8 mouse cellular contexts compared by ENCODE assay signal in genomic region chr17:33980181-33981035, GRCm38 (mm10). TPM values are rescaled to one million over a fixed set of nuclear protein-coding genes. Genes with fewer than 3 reads are reported as not detected.
A peak's percentile ranks its signal among the peaks of the same experiment; 100 is the strongest.
DNase-seq lines count a peak whose midpoint lies in the region; ATAC-seq and TF ChIP-seq lines count a peak whose summit lies in the region.

No protein-coding gene starts in this region.

- no peak overlapping the region for H3K9ac ChIP-seq in lung, embryonic 14.5 days
- H3K9ac ChIP-seq in embryonic facial prominence, embryonic 14.5 days (ENCODE audit: low read depth, low read length) = no peak overlapping the region
- H3K9ac ChIP-seq in intestine, embryonic 15.5 days = no peak overlapping the region
- H3K9ac ChIP-seq in neural tube, embryonic 14.5 days (replicated peaks; ENCODE audit: low read depth, low read length) = peak overlapping the region; percentile 37; the same call in 1 of the 2 replicates

- 70% methylated on average over 19 of the region's 19 CpGs for WGBS in lung, embryonic 14.5 days
- WGBS in embryonic facial prominence, embryonic 14.5 days = 75% methylated on average over 19 of the region's 19 CpGs
- 74% methylated on average over 19 of the region's 19 CpGs for WGBS in intestine, embryonic 15.5 days
- WGBS in neural tube, embryonic 14.5 days = 77% methylated on average over 19 of the region's 19 CpGs

- H3K4me3 ChIP-seq in lung, embryonic 14.5 days (ENCODE audit: low read depth, low read length) = 0 out of 2 replicates have a peak overlapping the region, but pooled peaks have one; percentile 44
- peak overlapping the region; percentile 49; the same call in 1 of the 2 replicates for H3K4me3 ChIP-seq in embryonic facial prominence, embryonic 14.5 days (ENCODE audit: low read depth, low read length)
- no peak overlapping the region for H3K4me3 ChIP-seq in intestine, embryonic 15.5 days (replicated peaks)
- H3K4me3 ChIP-seq in neural tube, embryonic 14.5 days (ENCODE audit: low read depth, low read length) = no peak overlapping the region

- no peaks in the 10 kb centered on the region for H3K9me3 ChIP-seq in lung, embryonic 14.5 days (ENCODE audit: low read depth, low read length)
- no peaks in the 10 kb centered on the region for H3K9me3 ChIP-seq in embryonic facial prominence, embryonic 14.5 days (ENCODE audit: control insufficient read depth, low read length)
- no peaks in the 10 kb centered on the region for H3K9me3 ChIP-seq in intestine, embryonic 15.5 days
- H3K9me3 ChIP-seq in neural tube, embryonic 14.5 days (ENCODE audit: control insufficient read depth, low read length) = no peaks in the 10 kb centered on the region

- peaks cover 42% of the 10 kb centered on the region for H3K27me3 ChIP-seq in lung, embryonic 14.5 days (ENCODE audit: insufficient read depth, low read length)
- peaks cover 48% of the 10 kb centered on the region for H3K27me3 ChIP-seq in embryonic facial prominence, embryonic 14.5 days (replicated peaks; ENCODE audit: control insufficient read depth, insufficient read depth, low read length)
- H3K27me3 ChIP-seq in intestine, embryonic 15.5 days (replicated peaks) = peaks cover 22% of the 10 kb centered on the region
- H3K27me3 ChIP-seq in neural tube, embryonic 14.5 days (ENCODE audit: control insufficient read depth, insufficient read depth, low read length) = peaks cover 9% of the 10 kb centered on the region

- H3K4me1 ChIP-seq in lung, embryonic 14.5 days (ENCODE audit: insufficient read depth) = peaks cover 5% of the 10 kb centered on the region; the same call in 1 of the 2 replicates
- H3K4me1 ChIP-seq in embryonic facial prominence, embryonic 14.5 days (ENCODE audit: control insufficient read depth, insufficient read depth, low read length) = peaks cover 6% of the 10 kb centered on the region
- peaks cover 9% of the 10 kb centered on the region for H3K4me1 ChIP-seq in intestine, embryonic 15.5 days (replicated peaks)
- 0 out of 2 replicates have a peak, but pooled peaks cover 4% of the 10 kb centered on the region for H3K4me1 ChIP-seq in neural tube, embryonic 14.5 days (ENCODE audit: control insufficient read depth, insufficient read depth, low read length)

- TF ChIP-seq CTCF in lung, embryonic 14.5 days (IDR thresholded peaks at IDR 0.05; ENCODE audit: low read depth) = 0 out of 2 replicates have a peak, but pooled peaks have one; percentile 7

- peak; percentile 4; the same call in 1 of the 2 replicates for ATAC-seq in lung, embryonic 14.5 days (ENCODE audit: insufficient read depth)
- no peak for ATAC-seq in embryonic facial prominence, embryonic 14.5 days (ENCODE audit: low read depth)
- ATAC-seq in intestine, embryonic 15.5 days = no peak
- peak; percentile 4; the same call in 1 of the 2 replicates for ATAC-seq in neural tube, embryonic 14.5 days (ENCODE audit: low read depth)

- H3K36me3 ChIP-seq in lung, embryonic 14.5 days (ENCODE audit: insufficient read depth) = no peaks in the 10 kb centered on the region
- H3K36me3 ChIP-seq in embryonic facial prominence, embryonic 14.5 days (ENCODE audit: control insufficient read depth, insufficient read depth, low read length) = no peaks in the 10 kb centered on the region
- H3K36me3 ChIP-seq in intestine, embryonic 15.5 days = no peaks in the 10 kb centered on the region
- H3K36me3 ChIP-seq in neural tube, embryonic 14.5 days (ENCODE audit: control insufficient read depth, insufficient read depth, low read length) = no peaks in the 10 kb centered on the region

- peak overlapping the region; percentile 18; the same call in 1 of the 2 replicates for H3K27ac ChIP-seq in lung, embryonic 14.5 days (ENCODE audit: low read depth)
- 0 out of 2 replicates have a peak overlapping the region, but pooled peaks have one; percentile 21 for H3K27ac ChIP-seq in embryonic facial prominence, embryonic 14.5 days (replicated peaks; ENCODE audit: low read depth, low read length)
- H3K27ac ChIP-seq in intestine, embryonic 15.5 days = peak overlapping the region; percentile 58; the same call in 1 of the 2 replicates
- H3K27ac ChIP-seq in neural tube, embryonic 14.5 days (ENCODE audit: low read depth, low read length) = 0 out of 2 replicates have a peak overlapping the region, but pooled peaks have one; percentile 34

- H3K4me2 ChIP-seq in lung, embryonic 14.5 days = peak overlapping the region; percentile 64
- H3K4me2 ChIP-seq in embryonic facial prominence, embryonic 14.5 days (ENCODE audit: low read depth, low read length) = peak overlapping the region; percentile 62; the same call in 1 of the 2 replicates
- peak overlapping the region; percentile 80 for H3K4me2 ChIP-seq in intestine, embryonic 15.5 days (replicated peaks)
- no peak overlapping the region for H3K4me2 ChIP-seq in neural tube, embryonic 14.5 days (ENCODE audit: low read depth, low read length)

- DNase-seq in lung, embryonic 14.5 days = no peak
- no peak for DNase-seq in lung, postnatal 36 days
- no peak for DNase-seq in embryonic facial prominence, embryonic 14.5 days (ENCODE audit: low spot score)
- DNase-seq in ovary, adult 18-20 months (ENCODE audit: low spot score) = no peak
- no peak for DNase-seq in cerebellum, adult 9-10 months
- DNase-seq in embryo, embryonic 10 days (ENCODE audit: low spot score) = no peak

RNA-seq across cellular contexts. Expression of gene H2-K1, which starts 19.7 kb away (rescaled TPM):
- 24.4 and 32.9 TPM in 2 replicates for polyA plus RNA-seq in lung, embryonic 14.5 days (2014; fragmentation: Nextera tagmentation; extraction: Ambion mirVana)
- polyA plus RNA-seq in embryonic facial prominence, embryonic 14.5 days (2014; fragmentation: Nextera tagmentation; extraction: Ambion mirVana) = 20.8 and 30.8 TPM in 2 replicates
- 190 and 264 TPM in 2 replicates for polyA plus RNA-seq in intestine, embryonic 15.5 days (2015; fragmentation: Nextera tagmentation; extraction: Ambion mirVana)
- polyA plus RNA-seq in neural tube, embryonic 14.5 days (2014; fragmentation: Nextera tagmentation; extraction: Ambion mirVana) = 8.6 and 10.9 TPM in 2 replicates

RNA-seq across cellular contexts. Expression of gene Rps18, which starts 24.6 kb away (rescaled TPM):
- polyA plus RNA-seq in lung, embryonic 14.5 days (2014; fragmentation: Nextera tagmentation; extraction: Ambion mirVana) = 2,038 and 2,085 TPM in 2 replicates
- 2,078 and 2,095 TPM in 2 replicates for polyA plus RNA-seq in embryonic facial prominence, embryonic 14.5 days (2014; fragmentation: Nextera tagmentation; extraction: Ambion mirVana)
- 1,812 and 1,948 TPM in 2 replicates for polyA plus RNA-seq in intestine, embryonic 15.5 days (2015; fragmentation: Nextera tagmentation; extraction: Ambion mirVana)
- polyA plus RNA-seq in neural tube, embryonic 14.5 days (2014; fragmentation: Nextera tagmentation; extraction: Ambion mirVana) = 825 and 874 TPM in 2 replicates

RNA-seq across cellular contexts. Expression of gene Vps52, which starts 24.8 kb away (rescaled TPM):
- polyA plus RNA-seq in lung, embryonic 14.5 days (2014; fragmentation: Nextera tagmentation; extraction: Ambion mirVana) = 34.2 and 34.8 TPM in 2 replicates
- polyA plus RNA-seq in embryonic facial prominence, embryonic 14.5 days (2014; fragmentation: Nextera tagmentation; extraction: Ambion mirVana) = 38.6 and 41.6 TPM in 2 replicates
- 44.0 and 47.4 TPM in 2 replicates for polyA plus RNA-seq in intestine, embryonic 15.5 days (2015; fragmentation: Nextera tagmentation; extraction: Ambion mirVana)
- 57.9 and 59.9 TPM in 2 replicates for polyA plus RNA-seq in neural tube, embryonic 14.5 days (2014; fragmentation: Nextera tagmentation; extraction: Ambion mirVana)

RNA-seq across cellular contexts. Expression of gene B3galt4, which starts 29.1 kb away (rescaled TPM):
- 2.3 and 2.6 TPM in 2 replicates for polyA plus RNA-seq in lung, embryonic 14.5 days (2014; fragmentation: Nextera tagmentation; extraction: Ambion mirVana)
- polyA plus RNA-seq in embryonic facial prominence, embryonic 14.5 days (2014; fragmentation: Nextera tagmentation; extraction: Ambion mirVana) = 4.4 and 5.7 TPM in 2 replicates
- 9.8 TPM in 2 replicates for polyA plus RNA-seq in intestine, embryonic 15.5 days (2015; fragmentation: Nextera tagmentation; extraction: Ambion mirVana)
- 6.2 and 8.9 TPM in 2 replicates for polyA plus RNA-seq in neural tube, embryonic 14.5 days (2014; fragmentation: Nextera tagmentation; extraction: Ambion mirVana)

RNA-seq across cellular contexts. Expression of gene Wdr46, which starts 39.9 kb away (rescaled TPM):
- polyA plus RNA-seq in lung, embryonic 14.5 days (2014; fragmentation: Nextera tagmentation; extraction: Ambion mirVana) = 29.5 and 37.2 TPM in 2 replicates
- polyA plus RNA-seq in embryonic facial prominence, embryonic 14.5 days (2014; fragmentation: Nextera tagmentation; extraction: Ambion mirVana) = 15.4 and 20.2 TPM in 2 replicates
- 37.1 and 38.5 TPM in 2 replicates for polyA plus RNA-seq in intestine, embryonic 15.5 days (2015; fragmentation: Nextera tagmentation; extraction: Ambion mirVana)
- polyA plus RNA-seq in neural tube, embryonic 14.5 days (2014; fragmentation: Nextera tagmentation; extraction: Ambion mirVana) = 18.9 TPM in 2 replicates

Comparison
In these comparisons a context has a peak if more than half of its experiments do, and no peak if none do; other contexts are left out.
1. ATAC-seq: peak in lung, embryonic 14.5 days (single experiment) and neural tube, embryonic 14.5 days (single experiment); none in embryonic facial prominence, embryonic 14.5 days (single experiment) and intestine, embryonic 15.5 days (single experiment).
2. H3K4me3 ChIP-seq: peak in lung, embryonic 14.5 days (single experiment) and embryonic facial prominence, embryonic 14.5 days (single experiment); none in intestine, embryonic 15.5 days (single experiment) and neural tube, embryonic 14.5 days (single experiment).
3. Peak in every context shown above with its lines, with median percentiles within 50 percentile points of each other: H3K27ac ChIP-seq.